Mouse (Mus musculus) liver, embryonic 18 days (tissue): ENCODE measurements around the gene Kat6b. TPM values are rescaled to one million over a fixed set of nuclear protein-coding genes. Genes with fewer than 3 reads are reported as not detected.

Experiments used
- polyA plus RNA-seq: library from polyadenylated mRNA; depleted of rRNA; stranded (reverse); fragments of >200 nt; gene quantifications from 2 replicates; pipeline ENCODE4 v1.2.3, GENCODE M21; 2012; rRNA removed

Kat6b gene
- polyA plus RNA-seq = 1.5 and 1.7 TPM in 2 replicates

DNA sequence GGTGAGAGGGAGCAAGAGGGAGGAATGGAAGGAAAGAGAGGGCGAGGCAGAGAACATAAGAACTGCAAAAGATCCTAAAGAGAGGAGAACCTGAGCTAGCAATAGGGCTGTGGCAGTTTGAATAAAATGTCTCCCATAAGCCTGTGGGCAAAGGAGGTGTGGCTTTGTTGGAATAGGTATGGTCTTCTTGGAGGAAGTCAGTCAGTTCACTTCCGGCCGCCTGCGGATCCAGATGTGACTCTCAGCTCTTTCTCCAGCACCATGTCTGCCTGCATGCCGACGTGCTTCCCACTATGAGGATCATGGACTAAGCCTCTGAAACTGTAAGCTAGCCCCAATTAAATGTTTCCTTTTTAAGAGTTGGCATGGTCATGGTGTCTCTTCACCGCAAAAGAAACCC, at the start of gene Kat6b:
Gene Kat6b (plus strand): TSS at position 204 of the 400 bp plus-strand sequence.

DNA sequence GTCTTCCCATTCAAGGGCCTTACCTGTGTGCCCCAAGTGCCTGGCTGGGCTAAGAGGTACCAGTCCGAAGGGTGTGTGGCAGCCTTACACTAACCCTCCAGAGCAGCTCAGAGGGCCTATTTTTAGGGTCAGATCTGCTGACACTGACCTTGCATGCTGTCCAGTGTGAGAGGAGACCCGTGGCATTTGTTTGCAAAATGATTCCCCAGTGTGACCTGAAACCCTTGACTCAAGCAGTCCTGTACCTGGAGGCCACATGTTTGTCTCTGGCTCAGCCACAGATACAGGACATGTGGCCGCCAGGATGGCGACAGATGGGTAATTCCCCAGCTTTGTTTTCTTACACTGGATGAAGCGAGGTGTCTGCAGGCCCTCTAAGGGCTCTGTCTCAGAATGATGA, 233.3 kb downstream of the Kat6b start, which contains the start of gene Dupd1:
Gene Dupd1 (minus strand): TSS at position 91 of the 400 bp plus-strand sequence.

Other genes starting within 250 kb of the Kat6b start
- gene Dupd1, start 233.1 kb downstream of the Kat6b start, polyA plus RNA-seq = 0.02 TPM in 1 of 2 replicates, not detected in the other